Mouse (Mus musculus): Measurements from ENCODE around the gene Pate1. TPM values are rescaled to one million over a fixed set of nuclear protein-coding genes. Genes with fewer than 3 reads are reported as not detected.

The Pate1 gene
- not detected in 2 replicates for polyA plus RNA-seq (2015; fragmentation: Nextera tagmentation; extraction: Ambion mirVana)

DNA sequence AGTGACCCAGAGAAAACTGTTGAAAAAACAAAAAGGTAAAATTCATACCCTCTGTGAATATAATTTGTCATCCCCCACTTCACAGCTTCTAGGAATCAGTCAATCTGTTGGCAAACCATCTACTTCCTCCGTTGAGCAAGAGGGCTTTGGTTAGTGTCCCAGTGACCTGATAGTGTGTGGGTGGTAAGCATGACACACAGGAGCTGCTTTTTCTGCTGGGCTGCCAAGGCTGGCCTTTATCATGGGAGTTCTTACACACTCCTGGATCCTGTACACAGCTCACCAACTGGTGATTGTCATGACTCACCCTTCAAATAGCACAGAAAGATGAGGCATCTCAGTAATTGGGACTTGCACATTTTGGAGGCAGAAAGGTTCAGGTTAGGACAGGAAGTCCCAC lies at the start of gene Pate1:
Gene Pate1 (minus strand): TSS at position 378 of the 400 bp plus-strand sequence.
- Histone ChIP-seq H3K9ac (replicated peaks) (no peak within 1 kb of the TSS), H3K27me3 (replicated peaks) (no peaks in the 10 kb centered on the region), H3K4me2 (no peak within 1 kb of the TSS), H3K4me1 (no peaks in the 10 kb centered on the region), H3K4me3 (replicated peaks) (no peak within 1 kb of the TSS), H3K27ac (replicated peaks) (no peak within 1 kb of the TSS), H3K36me3 (no peaks in the 10 kb centered on the region), H3K9me3 (replicated peaks) (no peaks in the 10 kb centered on the region)
- no peak for ATAC-seq (ENCODE audit: low FRiP score)
- 56% methylated on average over 1 of the region's 1 CpGs for WGBS

GRCm38 (mm10) chr9:35707265-35707664 lies 20.1 kb upstream of the Pate1 start:
- Histone ChIP-seq H3K36me3 (no peaks in the 10 kb centered on the region), H3K27me3 (replicated peaks) (no peaks in the 10 kb centered on the region), H3K4me2 (no peak overlapping the region), H3K27ac (replicated peaks) (no peak overlapping the region), H3K9ac (replicated peaks) (no peak overlapping the region), H3K9me3 (replicated peaks) (no peaks in the 10 kb centered on the region), H3K4me3 (replicated peaks) (no peak overlapping the region), H3K4me1 (no peaks in the 10 kb centered on the region)
- ATAC-seq (ENCODE audit: low FRiP score) = no peak

GRCm38 (mm10) chr9:35691924-35692323 lies 4.7 kb upstream of the Pate1 start:
- no peaks in the 10 kb centered on the region for H3K4me1 ChIP-seq
- no peaks in the 10 kb centered on the region for H3K36me3 ChIP-seq
- no peak overlapping the region for H3K4me3 ChIP-seq (replicated peaks)
- H3K27ac ChIP-seq (replicated peaks) = no peak overlapping the region
- no peak for ATAC-seq (ENCODE audit: low FRiP score)
- H3K9me3 ChIP-seq (replicated peaks) = 0 out of 2 replicates have a peak, but pooled peaks cover 3% of the 10 kb centered on the region
- H3K4me2 ChIP-seq = no peak overlapping the region
- H3K27me3 ChIP-seq (replicated peaks) = no peaks in the 10 kb centered on the region
- no peak overlapping the region for H3K9ac ChIP-seq (replicated peaks)

DNA sequence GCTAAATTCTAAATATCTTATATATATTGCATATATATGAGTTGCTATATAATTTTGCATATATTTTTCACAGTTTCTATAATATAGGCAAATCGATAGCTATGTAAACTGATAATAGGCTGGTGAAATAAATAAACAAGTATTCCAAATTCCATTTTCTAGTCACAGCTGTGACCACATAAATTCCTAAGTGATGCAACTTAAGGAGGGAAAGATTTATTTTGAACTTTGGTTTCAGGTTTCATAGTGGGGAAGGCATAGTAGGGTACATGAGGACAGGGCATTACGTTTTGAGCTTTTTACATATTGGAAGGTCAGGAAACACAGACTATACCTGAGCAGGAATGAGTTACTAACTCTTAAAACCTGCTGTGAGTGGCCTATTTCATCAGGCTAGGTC lies 13.6 kb downstream of the Pate1 start:
- no peaks in the 10 kb centered on the region for H3K4me1 ChIP-seq
- H3K9ac ChIP-seq (replicated peaks) = no peak overlapping the region
- WGBS = 89% methylated on average over 2 of the region's 2 CpGs
- no peak for ATAC-seq (ENCODE audit: low FRiP score)
- H3K36me3 ChIP-seq = no peaks in the 10 kb centered on the region
- no peaks in the 10 kb centered on the region for H3K27me3 ChIP-seq (replicated peaks)
- H3K4me3 ChIP-seq (replicated peaks) = no peak overlapping the region
- no peaks in the 10 kb centered on the region for H3K9me3 ChIP-seq (replicated peaks)
- no peak overlapping the region for H3K27ac ChIP-seq (replicated peaks)
- no peak overlapping the region for H3K4me2 ChIP-seq

DNA sequence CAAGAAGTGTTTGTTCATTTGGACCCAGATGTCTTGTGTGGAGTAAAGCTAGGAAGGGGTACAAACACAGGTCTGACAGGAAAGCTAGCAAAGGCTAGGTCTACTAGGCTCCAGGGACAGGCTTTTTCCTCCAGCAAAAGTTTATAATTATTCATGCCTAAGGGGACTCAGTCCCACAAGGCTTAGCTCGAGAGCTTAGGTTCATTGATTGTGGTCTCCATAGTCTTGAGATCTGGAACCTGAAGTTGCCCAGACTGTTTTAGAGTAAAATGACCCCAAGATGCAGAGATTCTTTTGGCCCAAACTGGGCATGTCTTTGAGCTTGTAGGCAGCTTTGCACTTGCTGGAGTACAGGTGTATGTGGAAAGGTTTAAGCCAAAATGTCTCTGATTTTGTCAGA lies 39.1 kb downstream of the Pate1 start, which contains the start of gene Pate3:
Gene Pate3 (minus strand): TSS at position 101 of the 400 bp plus-strand sequence.
- Histone ChIP-seq H3K4me3 (replicated peaks) (no peak within 1 kb of the TSS), H3K27me3 (replicated peaks) (no peaks in the 10 kb centered on the region), H3K27ac (replicated peaks) (no peak within 1 kb of the TSS), H3K9ac (replicated peaks) (no peak within 1 kb of the TSS), H3K4me2 (no peak within 1 kb of the TSS), H3K9me3 (replicated peaks) (no peaks in the 10 kb centered on the region), H3K36me3 (no peaks in the 10 kb centered on the region), H3K4me1 (no peaks in the 10 kb centered on the region)
- no peak for ATAC-seq (ENCODE audit: low FRiP score)
- 83% methylated on average over 1 of the region's 1 CpGs for WGBS

Other genes with a start within 250 kb of the Pate1 start
- gene Gm1113, start 169.1 kb downstream of the Pate1 start, polyA plus RNA-seq (2015; fragmentation: Nextera tagmentation; extraction: Ambion mirVana) = not detected in 2 replicates
- 25.6 and 30.2 TPM in 2 replicates for gene Ddx25, start 128.9 kb downstream of the Pate1 start, polyA plus RNA-seq (2015; fragmentation: Nextera tagmentation; extraction: Ambion mirVana)
- gene Pus3, start 128.8 kb downstream of the Pate1 start, polyA plus RNA-seq (2015; fragmentation: Nextera tagmentation; extraction: Ambion mirVana) = 15.5 and 16.9 TPM in 2 replicates
- 0.89 and 0.97 TPM in 2 replicates for gene Pate2, start 117.1 kb downstream of the Pate1 start, polyA plus RNA-seq (2015; fragmentation: Nextera tagmentation; extraction: Ambion mirVana)
- 15.0 and 15.7 TPM in 2 replicates for gene Hyls1, start 117.0 kb downstream of the Pate1 start, polyA plus RNA-seq (2015; fragmentation: Nextera tagmentation; extraction: Ambion mirVana)
- gene Pate4, start 75.4 kb downstream of the Pate1 start, polyA plus RNA-seq (2015; fragmentation: Nextera tagmentation; extraction: Ambion mirVana) = not detected in 2 replicates
- not detected in 2 replicates for gene Pate3, start 39.2 kb downstream of the Pate1 start, polyA plus RNA-seq (2015; fragmentation: Nextera tagmentation; extraction: Ambion mirVana)
- gene Gm17677, start 53.7 kb upstream of the Pate1 start, polyA plus RNA-seq (2015; fragmentation: Nextera tagmentation; extraction: Ambion mirVana) = not detected in 2 replicates
- gene Gm17727, start 90.7 kb upstream of the Pate1 start, polyA plus RNA-seq (2015; fragmentation: Nextera tagmentation; extraction: Ambion mirVana) = not detected in 2 replicates
- gene Gm27235, start 102.7 kb upstream of the Pate1 start, polyA plus RNA-seq (2015; fragmentation: Nextera tagmentation; extraction: Ambion mirVana) = not detected in 2 replicates
- not detected in 2 replicates for gene D730048I06Rik, start 102.7 kb upstream of the Pate1 start, polyA plus RNA-seq (2015; fragmentation: Nextera tagmentation; extraction: Ambion mirVana)
- gene 9230110F15Rik, start 156.8 kb upstream of the Pate1 start, polyA plus RNA-seq (2015; fragmentation: Nextera tagmentation; extraction: Ambion mirVana) = not detected in 2 replicates
- not detected in 2 replicates for gene 9230113P08Rik, start 221.0 kb upstream of the Pate1 start, polyA plus RNA-seq (2015; fragmentation: Nextera tagmentation; extraction: Ambion mirVana)

Measured in neural tube, embryonic 15.5 days (tissue).